Mouse (Mus musculus) ES-Bruce4 (cell line): ENCODE measurements at regions not wholly inside any gene's neighbourhood (a gene's known extent, or its start where the extent isn't known, plus 50 kb on each side); places are given as distances from the start of the nearest gene placed in this dataset.

Source experiments
- CTCF ChIP-seq: IDR thresholded peaks from one replicate; pipeline ENCODE4 v1.8.1; 2011; ENCODE audit warnings: low read depth, low read length
- POLR2A ChIP-seq: IDR thresholded peaks from one replicate; pipeline ENCODE4 v1.8.1; 2011; ENCODE audit warnings: low read length; ENCODE audit not compliant: insufficient read depth

GRCm38 (mm10) chr13:71874986-71875385 lies 88.5 kb downstream of the Irx1 start:
- no peak for TF ChIP-seq POLR2A
- no peak for TF ChIP-seq CTCF
